Mouse (Mus musculus) ES-Bruce4 (cell line): ENCODE measurements at regions not wholly inside any gene's neighbourhood (a gene's known extent, or its start where the extent isn't known, plus 50 kb on each side); places are given as distances from the start of the nearest gene placed in this dataset.
A peak's percentile ranks its signal among the peaks of the same experiment; 100 is the strongest.

Experiments
- H3K27ac ChIP-seq: 2 replicates; pipeline ENCODE4 v1.5.1; 2012; ENCODE audit warnings: low read length, inconsistent platforms; ENCODE audit not compliant: insufficient read depth
- H3K27me3 ChIP-seq: 2 replicates; pipeline ENCODE4 v1.6.1; 2012; ENCODE audit warnings: mild to moderate bottlenecking, low read length, inconsistent platforms; ENCODE audit not compliant: control insufficient read depth, poor library complexity, insufficient read depth, severe bottlenecking
- H3K36me3 ChIP-seq: 2 replicates; pipeline ENCODE4 v1.6.1; 2012; ENCODE audit warnings: inconsistent platforms, mild to moderate bottlenecking, low read length, moderate library complexity; ENCODE audit not compliant: control insufficient read depth, poor library complexity, insufficient read depth, severe bottlenecking
- H3K4me1 ChIP-seq: one replicate; pipeline ENCODE4 v1.8.1; 2011; ENCODE audit warnings: low read length; ENCODE audit not compliant: control insufficient read depth, insufficient read depth
- H3K4me3 ChIP-seq: 2 replicates; pipeline ENCODE4 v1.5.1; 2011; ENCODE audit warnings: low read depth, mild to moderate bottlenecking, low read length
- H3K9ac ChIP-seq: 2 replicates; pipeline ENCODE4 v1.6.1; 2012; ENCODE audit warnings: low read depth, mild to moderate bottlenecking, inconsistent platforms; ENCODE audit not compliant: poor library complexity, severe bottlenecking
- H3K9me3 ChIP-seq: replicated peaks from 2 replicates; pipeline ENCODE4 v1.6.1; 2012; ENCODE audit warnings: mild to moderate bottlenecking, low read length, inconsistent platforms; ENCODE audit not compliant: control insufficient read depth, poor library complexity, insufficient read depth, severe bottlenecking
- CTCF ChIP-seq: IDR thresholded peaks from one replicate; pipeline ENCODE4 v1.8.1; 2011; ENCODE audit warnings: low read depth, low read length
- EP300 ChIP-seq: IDR thresholded peaks from 2 replicates; pipeline ENCODE4 v1.6.1; 2011; ENCODE audit warnings: low read depth, low read length; ENCODE audit not compliant: insufficient read depth
- POLR2A ChIP-seq: IDR thresholded peaks from one replicate; pipeline ENCODE4 v1.8.1; 2011; ENCODE audit warnings: low read length; ENCODE audit not compliant: insufficient read depth

DNA sequence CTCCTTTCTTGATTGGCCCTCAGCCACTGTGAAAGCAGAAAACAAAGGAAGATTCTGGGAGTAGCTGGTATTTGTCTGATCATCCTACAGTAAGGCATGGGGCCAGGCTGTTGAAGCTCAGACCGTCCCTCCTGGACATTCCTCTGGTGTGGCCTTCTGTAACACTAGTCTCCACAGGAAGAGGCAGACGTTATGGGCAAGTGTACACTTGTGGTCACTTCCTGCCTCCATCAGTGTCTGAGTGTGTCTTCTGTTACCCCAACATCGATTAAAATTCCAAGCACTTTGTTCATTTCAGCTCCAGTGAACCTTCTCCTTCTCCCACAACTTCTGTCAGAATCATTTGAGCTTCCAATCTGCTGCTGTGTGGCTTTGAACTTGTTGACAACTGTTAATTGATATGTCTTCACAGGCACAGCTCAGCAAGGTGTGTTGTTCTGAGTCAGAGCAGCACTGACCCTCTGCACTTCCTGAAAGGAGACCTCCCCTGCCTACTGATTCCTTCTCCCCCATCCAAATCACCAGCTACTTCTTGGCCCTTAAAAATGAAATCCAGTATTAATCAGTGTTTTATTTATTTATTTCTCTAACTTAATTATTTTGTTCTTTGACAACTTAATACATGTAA, 154.7 kb upstream of the Tmc3 start:
- no peak for TF ChIP-seq CTCF
- no peak for TF ChIP-seq POLR2A
- TF ChIP-seq EP300 = no peak
- no peak overlapping the region for H3K27ac ChIP-seq
- no peak overlapping the region for H3K4me3 ChIP-seq
- H3K9me3 ChIP-seq = no peaks in the 10 kb centered on the region
- H3K4me1 ChIP-seq = no peaks in the 10 kb centered on the region
- no peak overlapping the region for H3K9ac ChIP-seq
- no peaks in the 10 kb centered on the region for H3K27me3 ChIP-seq
- H3K36me3 ChIP-seq = no peaks in the 10 kb centered on the region

DNA sequence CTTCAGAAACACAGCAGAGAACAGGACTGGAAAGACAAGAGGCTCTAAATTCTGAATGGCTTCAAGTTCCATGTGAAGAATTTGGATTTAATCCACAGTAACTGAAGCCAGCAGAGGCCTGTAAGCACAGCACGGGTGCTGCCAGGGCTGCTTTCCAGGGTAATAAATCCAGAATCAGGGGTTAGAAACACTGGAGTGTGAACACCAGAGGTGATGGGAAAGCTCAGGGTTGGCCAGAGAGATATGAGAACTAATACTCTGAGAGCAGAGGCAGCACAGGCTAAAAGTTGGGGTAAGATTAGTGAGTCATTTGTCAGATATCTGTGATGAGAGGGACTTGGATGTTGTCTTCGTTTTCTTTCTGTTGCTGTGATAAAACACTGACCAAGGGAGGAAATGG, 153.6 kb upstream of the Tmc3 start:
- Histone ChIP-seq H3K9me3 (no peaks in the 10 kb centered on the region), H3K4me1 (no peaks in the 10 kb centered on the region), H3K4me3 (no peak overlapping the region), H3K36me3 (no peaks in the 10 kb centered on the region), H3K27me3 (no peaks in the 10 kb centered on the region), H3K27ac (no peak overlapping the region), H3K9ac (no peak overlapping the region)
- TF ChIP-seq POLR2A = no peak
- no peak for TF ChIP-seq EP300
- TF ChIP-seq CTCF = no peak

DNA sequence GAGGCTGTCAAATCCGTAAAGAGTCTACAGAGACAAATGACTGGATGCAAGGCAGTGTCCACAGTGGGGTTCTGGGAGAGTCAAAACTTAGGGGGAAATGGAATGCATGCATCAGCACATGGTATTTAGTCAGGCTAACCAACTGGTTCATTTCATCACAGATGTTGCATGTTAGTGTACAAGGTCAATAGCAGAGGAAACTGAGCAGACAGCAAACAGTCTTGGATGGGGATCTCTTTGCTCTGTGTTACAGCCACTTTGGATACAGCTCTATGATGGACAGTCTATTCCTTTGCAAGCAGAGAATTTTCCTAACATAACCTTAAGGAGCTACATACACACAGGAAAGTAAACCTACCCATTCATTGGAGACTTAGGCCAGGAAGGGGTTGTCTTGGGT, 151.9 kb upstream of the Tmc3 start:
- no peak overlapping the region for H3K9ac ChIP-seq
- H3K36me3 ChIP-seq = no peaks in the 10 kb centered on the region
- H3K27me3 ChIP-seq = no peaks in the 10 kb centered on the region
- no peak overlapping the region for H3K27ac ChIP-seq
- no peak for TF ChIP-seq EP300
- no peak for TF ChIP-seq POLR2A
- TF ChIP-seq CTCF = no peak
- H3K4me1 ChIP-seq = no peaks in the 10 kb centered on the region
- H3K4me3 ChIP-seq = no peak overlapping the region
- H3K9me3 ChIP-seq = no peaks in the 10 kb centered on the region

DNA sequence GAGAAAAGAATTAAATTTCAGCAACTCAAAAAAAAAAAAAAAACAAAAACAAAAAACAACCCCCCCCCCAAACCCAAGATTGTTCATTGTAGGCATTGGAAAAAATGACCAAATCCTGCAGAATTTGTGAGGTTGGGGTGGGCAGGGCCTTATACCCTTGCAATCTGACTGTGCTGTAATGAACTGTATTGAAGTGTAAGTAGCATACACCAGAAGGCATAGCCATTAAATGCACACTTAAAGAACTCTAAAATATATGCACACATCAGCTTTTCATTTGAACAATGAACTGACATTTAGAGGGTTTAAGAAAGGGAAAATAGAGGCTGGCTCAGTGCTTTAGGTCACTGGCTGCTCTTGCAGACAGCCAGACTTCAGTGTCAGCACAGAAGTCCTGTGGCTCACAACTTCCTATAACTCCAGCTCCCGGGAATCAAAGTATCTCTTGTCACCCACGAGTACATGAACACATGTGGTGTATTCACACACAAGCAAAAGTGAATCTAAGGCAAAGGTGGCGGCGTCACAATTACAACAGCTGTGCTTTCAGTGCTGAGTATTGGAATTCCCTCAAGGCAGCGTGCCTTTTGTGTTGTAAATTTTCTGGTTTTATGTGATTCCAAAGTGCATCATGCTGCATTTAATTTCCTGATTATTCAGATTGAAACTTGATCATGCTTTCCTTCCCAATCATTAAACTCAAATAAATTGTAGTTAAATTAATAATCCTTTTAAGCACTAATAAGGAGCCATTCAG, 150.6 kb upstream of the Tmc3 start:
- no peak for TF ChIP-seq POLR2A
- no peak for TF ChIP-seq EP300
- no peak for TF ChIP-seq CTCF
- H3K36me3 ChIP-seq = no peaks in the 10 kb centered on the region
- H3K4me3 ChIP-seq = no peak overlapping the region
- no peaks in the 10 kb centered on the region for H3K27me3 ChIP-seq
- H3K4me1 ChIP-seq = no peaks in the 10 kb centered on the region
- H3K27ac ChIP-seq = no peak overlapping the region
- H3K9me3 ChIP-seq = no peaks in the 10 kb centered on the region
- no peak overlapping the region for H3K9ac ChIP-seq

DNA sequence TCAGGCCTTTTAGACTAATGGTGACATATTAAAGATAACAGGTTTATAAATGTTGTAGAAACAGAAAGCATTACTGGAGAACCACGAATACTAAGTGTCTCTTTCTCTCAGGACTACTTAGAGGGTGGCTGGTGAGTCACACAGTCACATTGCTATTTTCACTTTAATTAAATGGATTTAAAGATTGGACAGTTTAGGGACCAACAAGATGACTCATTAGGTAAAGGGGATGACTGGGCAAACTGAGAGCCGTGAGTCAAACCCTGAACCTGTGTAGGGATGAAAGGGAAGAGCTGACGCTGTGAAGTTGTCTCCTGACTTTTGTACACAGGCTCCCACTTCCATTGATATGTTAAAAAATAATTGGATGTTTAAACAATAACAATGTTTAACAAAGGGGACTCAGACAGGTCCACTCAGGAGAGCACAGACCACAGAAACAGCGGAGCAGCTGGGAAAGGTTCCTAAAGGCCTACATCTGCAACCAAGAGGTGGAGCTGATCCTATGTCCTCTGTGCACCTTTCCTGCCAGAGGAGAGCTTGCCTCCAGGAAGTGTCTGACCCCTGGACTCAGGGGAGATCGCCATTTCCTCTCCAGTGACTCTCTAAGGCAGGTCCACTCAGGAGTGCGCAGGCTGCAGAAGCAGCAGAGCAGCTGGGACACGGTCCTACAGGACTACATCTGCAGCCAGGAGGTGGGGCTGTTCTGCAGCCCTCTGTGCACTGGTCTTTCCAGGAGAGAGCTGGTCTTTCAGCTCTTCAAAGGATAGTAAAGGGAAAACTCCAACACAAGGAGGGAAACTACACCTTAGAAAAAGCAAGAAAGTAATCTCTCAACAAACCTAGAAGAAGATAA, 146.0 kb upstream of the Tmc3 start:
- no peak overlapping the region for H3K4me3 ChIP-seq
- no peaks in the 10 kb centered on the region for H3K9me3 ChIP-seq
- TF ChIP-seq POLR2A (no peak), CTCF (peak; percentile 43)
- H3K9ac ChIP-seq = no peak overlapping the region
- H3K4me1 ChIP-seq = no peaks in the 10 kb centered on the region
- no peak overlapping the region for H3K27ac ChIP-seq
- H3K36me3 ChIP-seq = no peaks in the 10 kb centered on the region
- no peaks in the 10 kb centered on the region for H3K27me3 ChIP-seq

DNA sequence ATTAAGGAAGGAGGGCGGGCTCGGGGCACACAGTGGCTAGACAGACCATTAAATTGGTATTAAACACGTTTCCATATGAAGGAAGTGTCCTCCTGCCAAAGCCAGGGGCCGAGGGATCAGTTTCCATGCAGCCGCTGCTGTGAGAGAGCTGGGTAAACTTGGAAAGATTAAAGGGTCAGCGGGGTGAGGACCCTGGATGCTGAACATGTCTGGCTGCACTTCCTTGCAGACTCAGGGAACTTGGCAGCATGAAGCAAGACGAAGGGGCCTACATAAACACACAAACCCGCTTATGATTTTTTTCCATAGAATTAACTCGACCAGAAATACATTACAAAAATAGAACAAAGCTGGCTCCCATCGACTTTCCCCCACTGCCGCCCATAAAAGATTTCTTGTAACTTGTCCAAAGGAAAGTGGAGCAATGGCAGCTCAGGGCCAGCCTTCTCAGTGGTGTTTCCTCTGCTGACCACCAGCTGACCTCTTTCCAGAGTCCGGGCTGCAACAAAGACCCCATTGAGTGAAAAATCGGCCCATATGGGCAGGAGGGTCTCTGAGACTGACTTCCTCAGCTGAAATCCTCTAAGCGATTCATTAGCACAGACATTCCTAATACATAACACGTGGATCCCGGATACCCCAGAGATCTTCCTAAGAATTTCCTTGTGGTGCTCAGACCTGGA, 141.0 kb upstream of the Tmc3 start:
- Histone ChIP-seq H3K9me3 (no peaks in the 10 kb centered on the region), H3K27me3 (no peaks in the 10 kb centered on the region), H3K4me1 (no peaks in the 10 kb centered on the region), H3K27ac (no peak overlapping the region), H3K9ac (no peak overlapping the region), H3K4me3 (no peak overlapping the region), H3K36me3 (no peaks in the 10 kb centered on the region)
- TF ChIP-seq POLR2A (no peak), CTCF (no peak), EP300 (no peak)
